Mouse (Mus musculus): ENCODE data around the gene Zmiz2.
A peak's percentile ranks its signal among the peaks of the same experiment; 100 is the strongest.

Gene Zmiz2

GRCm38 (mm10) chr11:6430186-6430585 lies 41.3 kb downstream of the Zmiz2 start:
- no peak for DNase-seq

- DNase-seq = peak; percentile 92
Observed at GRCm38 (mm10) chr11:6436442-6436841, 47.6 kb downstream of the Zmiz2 start.

GRCm38 (mm10) chr11:6437667-6438066 lies 48.8 kb downstream of the Zmiz2 start:
- peak; percentile 70 for DNase-seq

- peak; percentile 56 for DNase-seq
Observed at GRCm38 (mm10) chr11:6440171-6440570, 51.3 kb downstream of the Zmiz2 start.

GRCm38 (mm10) chr11:6442566-6442965 lies 53.7 kb downstream of the Zmiz2 start:
- no peak for DNase-seq

GRCm38 (mm10) chr11:6443102-6443501 lies 54.2 kb downstream of the Zmiz2 start:
- DNase-seq = no peak

GRCm38 (mm10) chr11:6443727-6444076 lies 54.8 kb downstream of the Zmiz2 start:
- no peak for DNase-seq

- DNase-seq = peak; percentile 100
Observed at GRCm38 (mm10) chr11:6444077-6444853, 55.4 kb downstream of the Zmiz2 start, which contains the start of gene H2afv. Gene H2afv, minus strand, starts transcription at chr11:6444443.

GRCm38 (mm10) chr11:6445441-6445840 lies 56.6 kb downstream of the Zmiz2 start:
- peak; percentile 71 for DNase-seq

GRCm38 (mm10) chr11:6445951-6446350 lies 57.1 kb downstream of the Zmiz2 start:
- peak; percentile 72 for DNase-seq

GRCm38 (mm10) chr11:6447493-6447892 lies 58.6 kb downstream of the Zmiz2 start:
- DNase-seq = peak; percentile 77

GRCm38 (mm10) chr11:6448155-6448554 lies 59.3 kb downstream of the Zmiz2 start:
- DNase-seq = peak; percentile 61

Measured in heart, adult 11 months (tissue).